Mouse (Mus musculus) liver, embryonic 14.5 days (tissue): ENCODE measurements at regions not wholly inside any gene's neighbourhood (a gene's known extent, or its start where the extent isn't known, plus 50 kb on each side); places are given as distances from the start of the nearest gene placed in this dataset.

ENCODE experiments used
- CTCF ChIP-seq: IDR thresholded peaks from 2 replicates; pipeline ENCODE4 v1.5.1; 2016; ENCODE audit warnings: antibody characterized with exemption, low read depth, control low read depth
- EP300 ChIP-seq: IDR thresholded peaks from 2 replicates; pipeline ENCODE4 v1.6.1; 2016; ENCODE audit warnings: antibody characterized with exemption, low read depth

DNA sequence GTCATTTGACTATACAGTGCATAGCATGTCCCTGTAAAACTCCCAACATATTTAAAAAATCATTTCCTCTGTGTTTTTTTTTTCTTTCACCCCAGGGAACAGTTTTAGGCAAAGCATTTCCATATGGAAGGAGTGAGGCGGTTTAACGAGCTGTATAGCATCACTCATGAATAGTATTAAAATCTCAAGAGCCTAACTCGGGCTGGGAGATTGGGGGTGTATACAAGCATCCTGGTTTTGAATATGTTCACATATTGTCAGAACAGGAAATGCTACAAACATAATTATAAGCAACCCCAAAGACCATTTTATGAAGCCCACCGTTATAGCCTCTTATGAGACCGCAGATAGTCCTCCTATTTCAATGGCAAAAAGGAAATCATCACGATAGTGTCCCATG lies 370.5 kb downstream of the Pros1 start:
- no peak for TF ChIP-seq CTCF
- TF ChIP-seq EP300 = no peak
